Mouse (Mus musculus) testis, adult 2 months (tissue): ENCODE data around the gene Dgkq.

ENCODE experiments used
- CTCF ChIP-seq: fragments of 200-500 bp; IDR thresholded peaks from 2 replicates; pipeline ENCODE4 v1.5.1; 2012; ENCODE audit warnings: low read depth, mild to moderate bottlenecking, inconsistent platforms, low read length, moderate library complexity; ENCODE audit not compliant: control insufficient read depth, insufficient read depth, insufficient replicate concordance
- POLR2A ChIP-seq: fragments of 200-500 bp; IDR thresholded peaks from 2 replicates; pipeline ENCODE4 v1.6.1; 2012; ENCODE audit warnings: low read depth, mild to moderate bottlenecking, inconsistent platforms, low read length, moderate library complexity; ENCODE audit not compliant: control insufficient read depth

DNA sequence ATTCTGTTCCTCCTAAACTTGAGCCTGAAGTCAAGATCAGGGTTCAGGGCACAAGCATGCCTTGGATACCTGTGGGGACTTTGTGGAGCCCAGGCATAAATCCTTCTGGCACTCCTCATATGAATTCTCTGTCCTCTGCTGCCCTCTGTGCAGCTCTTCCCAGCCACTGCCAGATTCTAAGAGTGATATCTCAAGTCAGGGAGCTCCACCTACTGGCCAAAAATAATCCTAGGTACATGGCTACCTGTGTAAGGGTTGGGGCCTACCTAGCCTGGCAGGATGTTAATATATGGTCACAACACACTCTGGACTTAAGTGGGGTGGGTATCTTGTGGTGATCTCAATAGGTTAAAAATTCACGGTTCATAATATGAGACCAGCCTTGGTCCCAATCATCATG lies 17.6 kb downstream of the Dgkq start:
- no peak for TF ChIP-seq CTCF
- TF ChIP-seq POLR2A: no peak
